Mouse (Mus musculus) intestine, embryonic 15.5 days (tissue): ENCODE results near the gene Olfr1053. TPM values are rescaled to one million over a fixed set of nuclear protein-coding genes. Genes with fewer than 3 reads are reported as not detected.
"Not testable (repeated sequence)": the region's sequence is repeated elsewhere in the genome, so short reads cannot be mapped to it uniquely, and the experiment has no call there.

Source experiments
- ATAC-seq: fragments of 200-750 bp; cut with Nextera tagmentation; 2 replicates; pipeline ENCODE4 v1.8.0; 2017; ENCODE audit warnings: moderate TSS enrichment, moderate library complexity
- H3K27ac ChIP-seq: fragments of 300-500 bp; sonication (generic); 2 replicates; pipeline ENCODE4 v1.5.1; 2015; ENCODE audit warnings: mild to moderate bottlenecking, inconsistent platforms
- H3K27me3 ChIP-seq: fragments of 300-500 bp; sonication (generic); replicated peaks from 2 replicates; pipeline ENCODE4 v1.6.1; 2015; ENCODE audit warnings: inconsistent platforms
- H3K36me3 ChIP-seq: fragments of 300-500 bp; sonication (generic); 2 replicates; pipeline ENCODE4 v1.6.1; 2015; ENCODE audit warnings: inconsistent platforms
- H3K4me1 ChIP-seq: fragments of 300-500 bp; sonication (generic); replicated peaks from 2 replicates; pipeline ENCODE4 v1.6.1; 2015; ENCODE audit warnings: inconsistent platforms
- H3K4me2 ChIP-seq: fragments of 300-500 bp; sonication (generic); replicated peaks from 2 replicates; pipeline ENCODE4 v1.6.1; 2015; ENCODE audit warnings: mild to moderate bottlenecking, inconsistent platforms
- H3K4me3 ChIP-seq: fragments of 300-500 bp; sonication (generic); replicated peaks from 2 replicates; pipeline ENCODE4 v1.5.1; 2015; ENCODE audit warnings: inconsistent platforms
- H3K9ac ChIP-seq: fragments of 300-500 bp; sonication (generic); 2 replicates; pipeline ENCODE4 v1.6.1; 2015; ENCODE audit warnings: inconsistent platforms
- H3K9me3 ChIP-seq: fragments of 300-500 bp; sonication (generic); 2 replicates; pipeline ENCODE4 v1.6.1; 2016; ENCODE audit warnings: inconsistent platforms
- WGBS: fragments of 180-500 bp; shearing (Covaris S2); methylation state at CpG from one replicate; pipeline ENCODE4 v1.1.7; 2015; 5-methylcytosine and 5-hydroxymethylcytosine counted together
- polyA plus RNA-seq: library from polyadenylated mRNA; unstranded; fragments of >200 nt; fragmentation: Nextera tagmentation; extraction: Ambion mirVana; gene quantifications from 2 replicates; pipeline ENCODE4 v1.2.1, GENCODE M21; 2015

The Olfr1053 gene
- polyA plus RNA-seq = not detected in 2 replicates

- Histone ChIP-seq H3K36me3 (no peaks in the 10 kb centered on the region), H3K9me3 (no peaks in the 10 kb centered on the region), H3K9ac (no peak within 1 kb of the TSS), H3K27me3 (no peaks in the 10 kb centered on the region), H3K4me2 (no peak within 1 kb of the TSS), H3K4me3 (no peak within 1 kb of the TSS), H3K27ac (no peak within 1 kb of the TSS), H3K4me1 (no peaks in the 10 kb centered on the region)
- ATAC-seq = no peak
- WGBS = 63% methylated on average over 3 of the region's 3 CpGs
Observed at GRCm38 (mm10) chr2:86315184-86315583, at the start of gene Olfr1053. Gene Olfr1053, minus strand, starts transcription at chr2:86315284.

GRCm38 (mm10) chr2:86362369-86362768 is 47.3 kb upstream of the Olfr1053 start, which contains the start of gene Olfr1056:
Gene Olfr1056, minus strand, starts transcription at chr2:86362469.
- Histone ChIP-seq H3K36me3 (no peaks in the 10 kb centered on the region), H3K4me2 (no peak within 1 kb of the TSS), H3K27ac (no peak within 1 kb of the TSS), H3K27me3 (no peaks in the 10 kb centered on the region), H3K9me3 (no peaks in the 10 kb centered on the region), H3K4me1 (no peaks in the 10 kb centered on the region), H3K4me3 (no peak within 1 kb of the TSS), H3K9ac (no peak within 1 kb of the TSS)
- no peak for ATAC-seq

GRCm38 (mm10) chr2:86351751-86352150 is 36.7 kb upstream of the Olfr1053 start:
- H3K27me3 ChIP-seq, H3K4me2 ChIP-seq, H3K9ac ChIP-seq, H3K4me3 ChIP-seq, H3K4me1 ChIP-seq, H3K9me3 ChIP-seq, H3K27ac ChIP-seq, H3K36me3 ChIP-seq, ATAC-seq: not testable (repeated sequence)
- WGBS = 74% methylated on average over 1 of the region's 1 CpGs

GRCm38 (mm10) chr2:86350184-86350583 is 35.1 kb upstream of the Olfr1053 start, which contains the start of gene Olfr1055:
Gene Olfr1055, minus strand, starts transcription at chr2:86350284.
- no peak within 1 kb of the TSS for H3K27ac ChIP-seq
- H3K36me3 ChIP-seq = no peaks in the 10 kb centered on the region
- H3K27me3 ChIP-seq = no peaks in the 10 kb centered on the region
- H3K4me3 ChIP-seq = no peak within 1 kb of the TSS
- ATAC-seq = no peak
- H3K4me1 ChIP-seq = no peaks in the 10 kb centered on the region
- no peak within 1 kb of the TSS for H3K9ac ChIP-seq
- H3K9me3 ChIP-seq = no peaks in the 10 kb centered on the region
- H3K4me2 ChIP-seq = no peak within 1 kb of the TSS
- WGBS = 85% methylated on average over 5 of the region's 5 CpGs

- WGBS = 82% methylated on average over 3 of the region's 3 CpGs
- Histone ChIP-seq H3K9ac (no peak within 1 kb of the TSS), H3K36me3 (no peaks in the 10 kb centered on the region), H3K9me3 (no peaks in the 10 kb centered on the region), H3K27me3 (no peaks in the 10 kb centered on the region), H3K4me3 (no peak within 1 kb of the TSS), H3K4me1 (no peaks in the 10 kb centered on the region), H3K4me2 (no peak within 1 kb of the TSS), H3K27ac (no peak within 1 kb of the TSS)
- no peak for ATAC-seq
Observed at GRCm38 (mm10) chr2:86335333-86335732, 20.2 kb upstream of the Olfr1053 start, which contains the start of gene Olfr1054. Gene Olfr1054, minus strand, starts transcription at chr2:86335433.

GRCm38 (mm10) chr2:86292155-86292554 is 22.9 kb downstream of the Olfr1053 start, which contains the start of gene Olfr1052:
Gene Olfr1052, plus strand, starts transcription at chr2:86292455.
- Histone ChIP-seq H3K4me2 (no peak within 1 kb of the TSS), H3K4me1 (no peaks in the 10 kb centered on the region), H3K9ac (no peak within 1 kb of the TSS), H3K27me3 (no peaks in the 10 kb centered on the region), H3K27ac (no peak within 1 kb of the TSS), H3K4me3 (no peak within 1 kb of the TSS), H3K36me3 (no peaks in the 10 kb centered on the region), H3K9me3 (no peaks in the 10 kb centered on the region)
- no peak for ATAC-seq

GRCm38 (mm10) chr2:86278988-86279387 is 36.1 kb downstream of the Olfr1053 start, which contains the start of gene Olfr1051:
Gene Olfr1051, minus strand, starts transcription at chr2:86279088.
- H3K9me3 ChIP-seq, H3K4me2 ChIP-seq, H3K27me3 ChIP-seq, H3K27ac ChIP-seq, H3K9ac ChIP-seq, ATAC-seq, H3K4me1 ChIP-seq, H3K36me3 ChIP-seq, H3K4me3 ChIP-seq: not testable (repeated sequence)

Other genes starting within 250 kb of the Olfr1053 start
- not detected in 2 replicates for gene Olfr1036, start 241.3 kb downstream of the Olfr1053 start, polyA plus RNA-seq
- not detected in 2 replicates for gene Olfr1037, start 227.9 kb downstream of the Olfr1053 start, polyA plus RNA-seq
- not detected in 2 replicates for gene Olfr1039, start 179.4 kb downstream of the Olfr1053 start, polyA plus RNA-seq
- gene Olfr1040, start 168.6 kb downstream of the Olfr1053 start, polyA plus RNA-seq = not detected in 2 replicates
- gene Olfr1042, start 153.4 kb downstream of the Olfr1053 start, polyA plus RNA-seq = not detected in 2 replicates
- not detected in 2 replicates for gene Olfr1043, start 147.8 kb downstream of the Olfr1053 start, polyA plus RNA-seq
- gene Olfr1044, start 137.5 kb downstream of the Olfr1053 start, polyA plus RNA-seq = not detected in 2 replicates
- not detected in 2 replicates for gene Olfr52, start 129.6 kb downstream of the Olfr1053 start, polyA plus RNA-seq
- gene Olfr1045, start 112.3 kb downstream of the Olfr1053 start, polyA plus RNA-seq = not detected in 2 replicates
- gene Olfr1046, start 96.0 kb downstream of the Olfr1053 start, polyA plus RNA-seq = not detected in 2 replicates
- not detected in 2 replicates for gene Olfr1047, start 83.9 kb downstream of the Olfr1053 start, polyA plus RNA-seq
- gene Olfr1048, start 75.0 kb downstream of the Olfr1053 start, polyA plus RNA-seq = not detected in 2 replicates
- not detected in 2 replicates for gene Olfr1049, start 57.0 kb downstream of the Olfr1053 start, polyA plus RNA-seq
- not detected in 2 replicates for gene Olfr1051, start 36.2 kb downstream of the Olfr1053 start, polyA plus RNA-seq
- not detected in 2 replicates for gene Olfr1052, start 22.8 kb downstream of the Olfr1053 start, polyA plus RNA-seq
- not detected in 2 replicates for gene Olfr1054, start 20.1 kb upstream of the Olfr1053 start, polyA plus RNA-seq
- not detected in 2 replicates for gene Olfr1055, start 35.0 kb upstream of the Olfr1053 start, polyA plus RNA-seq
- not detected in 2 replicates for gene Olfr1056, start 47.2 kb upstream of the Olfr1053 start, polyA plus RNA-seq
- gene Olfr1057, start 63.1 kb upstream of the Olfr1053 start, polyA plus RNA-seq = not detected in 2 replicates
- not detected in 2 replicates for gene Olfr1058, start 73.3 kb upstream of the Olfr1053 start, polyA plus RNA-seq
- not detected in 2 replicates for gene Olfr1061, start 98.8 kb upstream of the Olfr1053 start, polyA plus RNA-seq
- gene Olfr1062, start 111.5 kb upstream of the Olfr1053 start, polyA plus RNA-seq = not detected in 2 replicates
- not detected in 2 replicates for gene Olfr1065, start 135.3 kb upstream of the Olfr1053 start, polyA plus RNA-seq
- gene Olfr1066, start 141.0 kb upstream of the Olfr1053 start, polyA plus RNA-seq = not detected in 2 replicates
- gene Olfr228, start 172.1 kb upstream of the Olfr1053 start, polyA plus RNA-seq = not detected in 2 replicates
- not detected in 2 replicates for gene Olfr1076, start 193.2 kb upstream of the Olfr1053 start, polyA plus RNA-seq
- not detected in 2 replicates for gene Olfr1079, start 227.2 kb upstream of the Olfr1053 start, polyA plus RNA-seq
- not detected in 2 replicates for gene Olfr1080, start 243.0 kb upstream of the Olfr1053 start, polyA plus RNA-seq